Mouse (Mus musculus): ENCODE data around the gene Pdss2. TPM values are rescaled to one million over a fixed set of nuclear protein-coding genes. Genes with fewer than 3 reads are reported as not detected.

The Pdss2 gene
- polyA plus RNA-seq, 1 experiment from 2014 or later: 16.5 TPM

Other genes starting within 250 kb of the Pdss2 start
- gene Sobp, start 47.0 kb upstream of the Pdss2 start, polyA plus RNA-seq (2015; fragmentation: Nextera tagmentation; extraction: Ambion mirVana): 0.46 and 0.55 TPM in 2 replicates
- 0.23 and 0.24 TPM in 2 replicates for gene 9030612E09Rik, start 46.8 kb upstream of the Pdss2 start, polyA plus RNA-seq (2015; fragmentation: Nextera tagmentation; extraction: Ambion mirVana)

Data from intestine, embryonic 16.5 days (tissue).